Mouse (Mus musculus): ENCODE measurements at regions not wholly inside any gene's neighbourhood (a gene's known extent, or its start where the extent isn't known, plus 50 kb on each side); places are given as distances from the start of the nearest gene placed in this dataset.
"Not testable (repeated sequence)": the region's sequence is repeated elsewhere in the genome, so short reads cannot be mapped to it uniquely, and the experiment has no call there.

DNA sequence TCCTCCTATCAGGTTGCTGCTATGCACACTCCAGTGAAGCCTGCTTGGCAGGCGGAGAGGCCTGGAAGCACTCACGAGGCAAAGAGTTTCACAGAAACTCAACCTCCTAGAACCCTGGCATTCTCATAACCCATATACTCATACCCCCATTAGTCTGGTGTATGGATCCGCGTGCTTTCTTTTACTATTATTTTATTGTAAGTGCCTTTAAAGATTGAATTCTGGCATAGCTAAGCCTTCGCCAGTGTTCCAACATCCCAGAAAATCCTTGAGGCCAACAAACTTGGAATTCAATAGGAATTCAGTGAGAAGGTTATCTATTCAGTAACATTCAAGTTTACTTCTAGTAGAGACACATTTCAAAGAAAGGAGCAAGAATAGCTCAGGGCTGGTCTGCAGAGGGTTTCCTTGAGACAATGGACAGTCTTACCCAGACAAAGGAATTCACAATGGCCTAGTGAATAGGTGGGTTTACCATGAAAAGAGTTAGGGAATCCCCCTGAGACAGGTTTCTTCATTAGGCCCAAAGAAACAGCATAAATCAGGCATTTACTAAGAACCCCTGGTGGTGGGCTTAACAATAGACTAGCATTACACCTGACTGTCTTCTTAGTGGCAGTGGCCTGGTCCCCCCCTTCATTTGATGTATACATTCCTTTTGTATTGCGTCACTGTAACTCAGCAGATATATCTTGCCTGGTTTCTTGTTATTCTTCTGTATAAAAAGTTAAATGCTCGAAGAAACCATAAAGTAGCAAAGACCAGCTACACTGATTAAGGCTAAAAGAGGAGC lies 80.8 kb upstream of the Gm15446 start:
- H3K4me3 ChIP-seq (ENCODE audit: low read length); H3K27ac ChIP-seq (ENCODE audit: low read length); ATAC-seq (replicated peaks; ENCODE audit: extremely low read depth, insufficient read depth, low FRiP score); H3K4me1 ChIP-seq (ENCODE audit: control insufficient read depth, insufficient read depth, low read length); H3K9me3 ChIP-seq (replicated peaks; ENCODE audit: control insufficient read depth, low read length); H3K27me3 ChIP-seq (ENCODE audit: control insufficient read depth, insufficient read depth, low read length); H3K36me3 ChIP-seq (ENCODE audit: control insufficient read depth, insufficient read depth); H3K4me2 ChIP-seq (ENCODE audit: low read depth, low read length); H3K9ac ChIP-seq (ENCODE audit: low read length): not testable (repeated sequence)
- WGBS: 80% methylated on average over 7 of the region's 7 CpGs

DNA sequence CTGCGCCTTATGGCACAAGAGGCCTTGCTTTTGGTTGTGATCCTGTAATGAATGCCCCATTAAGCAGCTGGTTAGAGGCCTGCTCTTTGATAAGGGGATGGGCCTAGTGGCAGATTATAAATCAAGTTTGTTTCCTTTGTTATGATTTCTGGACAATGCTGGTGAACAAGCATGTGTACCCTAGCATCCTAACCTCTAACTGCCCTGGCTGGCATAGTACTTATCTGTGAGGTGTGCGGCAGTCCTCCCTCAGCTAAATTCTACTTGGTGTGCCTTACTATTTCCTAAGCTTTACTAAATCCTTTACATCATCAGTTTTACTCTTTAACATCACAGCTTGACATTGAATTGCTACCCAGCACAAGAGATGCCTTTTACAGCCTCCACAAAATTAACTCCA lies 79.0 kb upstream of the Gm15446 start:
- not testable (repeated sequence) for H3K27ac ChIP-seq (ENCODE audit: low read length); H3K9ac ChIP-seq (ENCODE audit: low read length); H3K9me3 ChIP-seq (replicated peaks; ENCODE audit: control insufficient read depth, low read length); H3K4me1 ChIP-seq (ENCODE audit: control insufficient read depth, insufficient read depth, low read length); H3K36me3 ChIP-seq (ENCODE audit: control insufficient read depth, insufficient read depth); ATAC-seq (replicated peaks; ENCODE audit: extremely low read depth, insufficient read depth, low FRiP score); H3K27me3 ChIP-seq (ENCODE audit: control insufficient read depth, insufficient read depth, low read length)
- peak overlapping the region; percentile 61 for H3K4me3 ChIP-seq (ENCODE audit: low read length)
- WGBS: 72% methylated on average over 2 of the region's 2 CpGs
- peak overlapping the region; percentile 66 for H3K4me2 ChIP-seq (ENCODE audit: low read depth, low read length)

DNA sequence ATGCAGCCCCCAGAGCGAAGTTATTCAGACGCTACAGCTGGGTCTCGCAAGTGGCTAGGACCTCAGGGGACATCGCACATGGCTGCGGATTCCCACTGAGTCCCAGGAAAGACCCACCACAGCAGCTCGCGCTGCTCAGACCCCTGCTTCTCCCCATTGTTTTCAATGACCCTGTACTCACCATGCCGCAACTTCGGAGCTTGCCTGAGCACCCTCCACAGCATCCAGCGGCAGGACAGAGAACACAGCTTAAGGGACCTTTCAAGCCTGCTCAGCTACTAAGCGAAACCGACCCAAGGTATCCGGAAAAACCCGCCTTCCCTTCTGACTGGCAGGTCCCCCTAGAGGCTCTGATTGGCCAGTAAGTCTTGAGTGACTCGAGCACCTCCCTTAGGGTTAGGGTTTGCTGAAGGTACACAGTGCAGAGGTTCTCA lies 78.4 kb upstream of the Gm15446 start:
- 3% methylated on average over 15 of the region's 15 CpGs for WGBS
- Histone ChIP-seq H3K9ac (ENCODE audit: low read length) (peak overlapping the region; percentile 72), H3K4me2 (ENCODE audit: low read depth, low read length) (peak overlapping the region; percentile 66), H3K36me3 (ENCODE audit: control insufficient read depth, insufficient read depth) (no peaks in the 10 kb centered on the region), H3K4me1 (ENCODE audit: control insufficient read depth, insufficient read depth, low read length) (no peaks in the 10 kb centered on the region), H3K27me3 (ENCODE audit: control insufficient read depth, insufficient read depth, low read length) (no peaks in the 10 kb centered on the region), H3K9me3 (replicated peaks; ENCODE audit: control insufficient read depth, low read length) (no peaks in the 10 kb centered on the region), H3K27ac (ENCODE audit: low read length) (no peak overlapping the region), H3K4me3 (ENCODE audit: low read length) (peak overlapping the region; percentile 61)
- peak; percentile 86 for ATAC-seq (replicated peaks; ENCODE audit: extremely low read depth, insufficient read depth, low FRiP score)

GRCm38 (mm10) chr5:109851225-109851624 lies 72.0 kb upstream of the Gm15446 start:
- H3K4me1 ChIP-seq (ENCODE audit: control insufficient read depth, insufficient read depth, low read length); H3K4me3 ChIP-seq (ENCODE audit: low read length); ATAC-seq (replicated peaks; ENCODE audit: extremely low read depth, insufficient read depth, low FRiP score); H3K27ac ChIP-seq (ENCODE audit: low read length); H3K27me3 ChIP-seq (ENCODE audit: control insufficient read depth, insufficient read depth, low read length); H3K4me2 ChIP-seq (ENCODE audit: low read depth, low read length); H3K9ac ChIP-seq (ENCODE audit: low read length); H3K9me3 ChIP-seq (replicated peaks; ENCODE audit: control insufficient read depth, low read length); H3K36me3 ChIP-seq (ENCODE audit: control insufficient read depth, insufficient read depth): not testable (repeated sequence)

DNA sequence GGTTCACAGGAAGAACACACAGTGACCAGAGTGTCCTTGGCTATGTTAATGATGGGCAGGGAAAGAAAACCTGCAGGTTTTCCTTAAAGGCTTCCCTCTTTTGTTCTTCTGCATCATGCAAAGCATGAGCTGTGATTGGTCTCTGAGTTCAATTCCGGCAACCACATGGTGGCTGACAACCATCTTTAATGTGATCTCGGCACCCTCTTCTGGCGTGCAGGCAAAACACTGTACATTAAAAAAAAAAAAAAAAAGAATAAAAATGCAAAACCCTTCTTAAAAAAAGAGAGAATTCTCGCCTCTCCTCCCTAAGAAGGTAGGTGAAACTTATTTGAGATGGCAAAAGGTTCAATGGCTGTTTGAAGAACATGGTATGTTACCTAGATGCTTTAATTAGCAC lies 62.8 kb upstream of the Gm15446 start:
- no peaks in the 10 kb centered on the region for H3K4me1 ChIP-seq (ENCODE audit: control insufficient read depth, insufficient read depth, low read length)
- no peak for ATAC-seq (replicated peaks; ENCODE audit: extremely low read depth, insufficient read depth, low FRiP score)

DNA sequence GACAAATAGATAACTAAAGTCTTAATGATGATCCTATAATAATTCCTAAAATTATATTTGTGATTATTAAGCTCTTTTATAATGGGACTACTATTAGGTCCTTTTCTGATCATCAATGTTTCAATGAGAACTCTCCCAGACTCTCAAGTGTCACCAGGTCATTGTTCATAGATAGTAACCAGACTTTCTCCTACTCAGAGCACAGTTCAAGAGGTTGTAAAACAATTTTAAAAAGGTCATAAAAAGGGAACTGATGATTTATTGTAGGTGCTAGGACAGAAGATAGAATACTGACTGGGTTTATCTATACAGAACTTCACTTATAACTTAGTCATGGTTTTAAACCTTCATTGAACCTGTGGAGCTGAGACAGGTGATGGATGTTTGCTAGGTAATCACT lies 58.7 kb upstream of the Gm15446 start:
- not testable (repeated sequence) for ATAC-seq (replicated peaks; ENCODE audit: extremely low read depth, insufficient read depth, low FRiP score); H3K27me3 ChIP-seq (ENCODE audit: control insufficient read depth, insufficient read depth, low read length); H3K9ac ChIP-seq (ENCODE audit: low read length); H3K9me3 ChIP-seq (replicated peaks; ENCODE audit: control insufficient read depth, low read length); H3K27ac ChIP-seq (ENCODE audit: low read length); H3K4me2 ChIP-seq (ENCODE audit: low read depth, low read length); H3K4me1 ChIP-seq (ENCODE audit: control insufficient read depth, insufficient read depth, low read length); H3K4me3 ChIP-seq (ENCODE audit: low read length); H3K36me3 ChIP-seq (ENCODE audit: control insufficient read depth, insufficient read depth)

More for the DNA sequence above, 62.8 kb upstream of the Gm15446 start:
- no peaks in the 10 kb centered on the region for H3K27me3 ChIP-seq (ENCODE audit: control insufficient read depth, insufficient read depth, low read length)
- H3K4me2 ChIP-seq (ENCODE audit: low read depth, low read length): no peak overlapping the region
- no peaks in the 10 kb centered on the region for H3K9me3 ChIP-seq (replicated peaks; ENCODE audit: control insufficient read depth, low read length)
- no peak overlapping the region for H3K9ac ChIP-seq (ENCODE audit: low read length)
- 73% methylated on average over 4 of the region's 4 CpGs for WGBS
- H3K4me3 ChIP-seq (ENCODE audit: low read length): no peak overlapping the region
- no peaks in the 10 kb centered on the region for H3K36me3 ChIP-seq (ENCODE audit: control insufficient read depth, insufficient read depth)
- no peak overlapping the region for H3K27ac ChIP-seq (ENCODE audit: low read length)

DNA sequence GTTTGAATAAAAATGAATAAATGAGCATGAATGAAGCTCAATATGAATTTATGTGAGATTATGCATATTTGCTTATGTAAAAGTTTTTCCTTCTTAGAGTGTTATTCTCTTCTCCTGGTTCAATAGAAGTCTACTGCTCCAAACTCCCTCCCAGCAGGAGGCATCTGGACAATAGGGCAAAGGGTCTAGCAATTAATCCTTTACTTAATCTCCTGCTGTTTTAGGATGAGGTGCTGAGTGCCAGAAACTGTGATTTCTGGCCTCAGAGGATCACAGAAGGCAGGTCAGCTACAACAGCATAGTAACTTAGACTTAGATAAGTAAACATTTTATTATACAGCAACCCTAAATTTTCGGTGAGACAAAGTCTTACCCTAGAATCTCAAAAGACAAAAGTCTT lies 57.6 kb upstream of the Gm15446 start:
- no peaks in the 10 kb centered on the region for H3K27me3 ChIP-seq (ENCODE audit: control insufficient read depth, insufficient read depth, low read length)
- H3K4me2 ChIP-seq (ENCODE audit: low read depth, low read length): no peak overlapping the region
- H3K9ac ChIP-seq (ENCODE audit: low read length): no peak overlapping the region
- no peaks in the 10 kb centered on the region for H3K36me3 ChIP-seq (ENCODE audit: control insufficient read depth, insufficient read depth)
- H3K9me3 ChIP-seq (replicated peaks; ENCODE audit: control insufficient read depth, low read length): no peaks in the 10 kb centered on the region
- no peak overlapping the region for H3K27ac ChIP-seq (ENCODE audit: low read length)
- H3K4me3 ChIP-seq (ENCODE audit: low read length): no peak overlapping the region
- peaks cover 5% of the 10 kb centered on the region for H3K4me1 ChIP-seq (ENCODE audit: control insufficient read depth, insufficient read depth, low read length)
- ATAC-seq (replicated peaks; ENCODE audit: extremely low read depth, insufficient read depth, low FRiP score): no peak
- WGBS: 75% methylated on average over 1 of the region's 1 CpGs

DNA sequence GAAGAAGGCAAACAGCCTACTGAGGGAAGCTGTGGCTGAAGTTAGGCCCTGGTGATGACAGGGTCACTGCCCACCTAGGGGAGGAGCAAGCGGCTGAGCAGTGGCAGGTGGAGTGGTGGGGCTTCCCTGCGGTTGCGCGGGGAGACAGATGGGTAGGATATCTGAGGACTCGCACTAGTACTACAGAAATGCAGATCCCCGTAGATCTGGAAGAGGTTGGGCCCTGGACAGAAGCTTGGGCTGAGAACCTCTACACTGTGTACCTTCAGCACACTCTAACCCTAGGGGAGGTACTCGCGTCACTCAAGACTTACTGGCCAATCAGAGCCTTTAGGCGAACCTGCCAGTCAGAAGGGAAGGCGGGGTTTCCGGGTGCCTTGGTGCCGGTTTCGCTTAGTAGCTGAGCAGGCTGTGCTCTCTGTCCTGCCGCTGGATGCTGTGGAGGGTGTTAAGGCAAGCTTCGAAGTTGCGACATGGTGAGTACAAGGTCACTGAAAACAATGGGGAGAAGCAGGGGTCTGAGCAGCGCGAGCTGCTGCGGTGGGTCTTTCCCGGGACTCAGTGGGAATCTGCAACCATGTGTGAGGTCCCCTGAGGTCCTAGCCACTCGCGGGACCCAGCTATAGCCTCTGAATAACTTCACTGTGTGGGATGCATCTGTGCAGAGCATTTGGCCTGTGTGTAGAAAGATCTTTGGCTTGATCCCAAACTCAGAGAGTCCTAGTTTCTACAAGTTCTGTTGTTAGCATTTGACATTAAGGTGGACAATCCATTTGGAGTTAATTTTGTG lies 56.7 kb upstream of the Gm15446 start:
- Histone ChIP-seq H3K27ac (ENCODE audit: low read length) (0 out of 2 replicates have a peak overlapping the region, but pooled peaks have one; percentile 39), H3K27me3 (ENCODE audit: control insufficient read depth, insufficient read depth, low read length) (no peaks in the 10 kb centered on the region), H3K4me2 (ENCODE audit: low read depth, low read length) (peak overlapping the region; percentile 65), H3K36me3 (ENCODE audit: control insufficient read depth, insufficient read depth) (no peaks in the 10 kb centered on the region), H3K9me3 (replicated peaks; ENCODE audit: control insufficient read depth, low read length) (no peaks in the 10 kb centered on the region), H3K4me3 (ENCODE audit: low read length) (peak overlapping the region; percentile 85), H3K4me1 (ENCODE audit: control insufficient read depth, insufficient read depth, low read length) (peaks cover 5% of the 10 kb centered on the region), H3K9ac (ENCODE audit: low read length) (peak overlapping the region; percentile 82)
- peak; percentile 100 for ATAC-seq (replicated peaks; ENCODE audit: extremely low read depth, insufficient read depth, low FRiP score)
- WGBS: 0% methylated on average over 22 of the region's 22 CpGs

- not testable (repeated sequence) for ATAC-seq (replicated peaks; ENCODE audit: extremely low read depth, insufficient read depth, low FRiP score); H3K27me3 ChIP-seq (ENCODE audit: control insufficient read depth, insufficient read depth, low read length); H3K9me3 ChIP-seq (replicated peaks; ENCODE audit: control insufficient read depth, low read length); H3K4me1 ChIP-seq (ENCODE audit: control insufficient read depth, insufficient read depth, low read length); H3K27ac ChIP-seq (ENCODE audit: low read length); H3K36me3 ChIP-seq (ENCODE audit: control insufficient read depth, insufficient read depth)
- peak overlapping the region; percentile 85 for H3K4me3 ChIP-seq (ENCODE audit: low read length)
- peak overlapping the region; percentile 65 for H3K4me2 ChIP-seq (ENCODE audit: low read depth, low read length)
- H3K9ac ChIP-seq (ENCODE audit: low read length): peak overlapping the region; percentile 50; the same call in 1 of the 2 replicates
These were observed 56.0 kb upstream of the Gm15446 start for GRCm38 (mm10) chr5:109867221-109867620.

All from heart, embryonic 16.5 days (tissue).